Mouse (Mus musculus): ENCODE measurements around the gene Dusp2. TPM values are rescaled to one million over a fixed set of nuclear protein-coding genes. Genes with fewer than 3 reads are reported as not detected.

Dusp2 gene
- polyA plus RNA-seq, 1 experiment from 2014 or later: 5.8 TPM

- no peaks in the 10 kb centered on the region for H3K4me1 ChIP-seq (ENCODE audit: control insufficient read depth, insufficient read depth, low read length)
- no peak overlapping the region for H3K4me2 ChIP-seq (ENCODE audit: low read depth, severe bottlenecking)
- no peak overlapping the region for H3K4me3 ChIP-seq (ENCODE audit: low read depth, low read length)
- no peaks in the 10 kb centered on the region for H3K9me3 ChIP-seq (ENCODE audit: control insufficient read depth, low read length)
- DNase-seq (ENCODE audit: low spot score) (no peak), ATAC-seq (ENCODE audit: insufficient number of reproducible peaks, low FRiP score, low TSS enrichment, low read depth) (no peak)
- no peaks in the 10 kb centered on the region for H3K36me3 ChIP-seq (ENCODE audit: control insufficient read depth, insufficient read depth, low read length)
- no peak overlapping the region for H3K27ac ChIP-seq (replicated peaks; ENCODE audit: low read depth, low read length)
- H3K27me3 ChIP-seq (ENCODE audit: control insufficient read depth, insufficient read depth, low read length): no peaks in the 10 kb centered on the region
- H3K9ac ChIP-seq (ENCODE audit: low read length): no peak overlapping the region
Measured at GRCm38 (mm10) chr2:127306123-127306522, 29.8 kb upstream of the Dusp2 start.

- ATAC-seq (ENCODE audit: insufficient number of reproducible peaks, low FRiP score, low TSS enrichment, low read depth): no peak
- Histone ChIP-seq H3K27ac (replicated peaks; ENCODE audit: low read depth, low read length) (no peak overlapping the region), H3K9me3 (ENCODE audit: control insufficient read depth, low read length) (no peaks in the 10 kb centered on the region), H3K4me1 (ENCODE audit: control insufficient read depth, insufficient read depth, low read length) (no peaks in the 10 kb centered on the region), H3K36me3 (ENCODE audit: control insufficient read depth, insufficient read depth, low read length) (no peaks in the 10 kb centered on the region), H3K4me2 (ENCODE audit: low read depth, severe bottlenecking) (no peak overlapping the region), H3K27me3 (ENCODE audit: control insufficient read depth, insufficient read depth, low read length) (no peaks in the 10 kb centered on the region), H3K4me3 (ENCODE audit: low read depth, low read length) (no peak overlapping the region), H3K9ac (ENCODE audit: low read length) (no peak overlapping the region)
- DNase-seq (ENCODE audit: low spot score): no peak
- WGBS: 53% methylated on average over 3 of the region's 3 CpGs
Measured at GRCm38 (mm10) chr2:127307179-127307578, 28.8 kb upstream of the Dusp2 start.

GRCm38 (mm10) chr2:127308660-127309059, 27.3 kb upstream of the Dusp2 start:
- Histone ChIP-seq H3K9me3 (ENCODE audit: control insufficient read depth, low read length) (no peaks in the 10 kb centered on the region), H3K27ac (replicated peaks; ENCODE audit: low read depth, low read length) (no peak overlapping the region), H3K36me3 (ENCODE audit: control insufficient read depth, insufficient read depth, low read length) (no peaks in the 10 kb centered on the region), H3K27me3 (ENCODE audit: control insufficient read depth, insufficient read depth, low read length) (no peaks in the 10 kb centered on the region), H3K4me3 (ENCODE audit: low read depth, low read length) (no peak overlapping the region), H3K4me2 (ENCODE audit: low read depth, severe bottlenecking) (no peak overlapping the region), H3K9ac (ENCODE audit: low read length) (no peak overlapping the region), H3K4me1 (ENCODE audit: control insufficient read depth, insufficient read depth, low read length) (no peaks in the 10 kb centered on the region)
- no peak for DNase-seq (ENCODE audit: low spot score)
- 89% methylated on average over 2 of the region's 2 CpGs for WGBS
- no peak for ATAC-seq (ENCODE audit: insufficient number of reproducible peaks, low FRiP score, low TSS enrichment, low read depth)

GRCm38 (mm10) chr2:127310246-127310645, 25.7 kb upstream of the Dusp2 start:
- Histone ChIP-seq H3K9ac (ENCODE audit: low read length) (no peak overlapping the region), H3K4me1 (ENCODE audit: control insufficient read depth, insufficient read depth, low read length) (no peaks in the 10 kb centered on the region), H3K9me3 (ENCODE audit: control insufficient read depth, low read length) (no peaks in the 10 kb centered on the region), H3K36me3 (ENCODE audit: control insufficient read depth, insufficient read depth, low read length) (no peaks in the 10 kb centered on the region), H3K27me3 (ENCODE audit: control insufficient read depth, insufficient read depth, low read length) (no peaks in the 10 kb centered on the region), H3K27ac (replicated peaks; ENCODE audit: low read depth, low read length) (no peak overlapping the region), H3K4me3 (ENCODE audit: low read depth, low read length) (no peak overlapping the region), H3K4me2 (ENCODE audit: low read depth, severe bottlenecking) (no peak overlapping the region)
- WGBS: 41% methylated on average over 2 of the region's 2 CpGs
- ATAC-seq (ENCODE audit: insufficient number of reproducible peaks, low FRiP score, low TSS enrichment, low read depth): no peak
- DNase-seq (ENCODE audit: low spot score): no peak

GRCm38 (mm10) chr2:127310685-127311084, 25.3 kb upstream of the Dusp2 start:
- H3K36me3 ChIP-seq (ENCODE audit: control insufficient read depth, insufficient read depth, low read length): no peaks in the 10 kb centered on the region
- H3K4me3 ChIP-seq (ENCODE audit: low read depth, low read length): no peak overlapping the region
- DNase-seq (ENCODE audit: low spot score) (no peak), ATAC-seq (ENCODE audit: insufficient number of reproducible peaks, low FRiP score, low TSS enrichment, low read depth) (no peak)
- H3K9ac ChIP-seq (ENCODE audit: low read length): no peak overlapping the region
- H3K27me3 ChIP-seq (ENCODE audit: control insufficient read depth, insufficient read depth, low read length): no peaks in the 10 kb centered on the region
- no peaks in the 10 kb centered on the region for H3K4me1 ChIP-seq (ENCODE audit: control insufficient read depth, insufficient read depth, low read length)
- H3K4me2 ChIP-seq (ENCODE audit: low read depth, severe bottlenecking): no peak overlapping the region
- 90% methylated on average over 7 of the region's 7 CpGs for WGBS
- no peaks in the 10 kb centered on the region for H3K9me3 ChIP-seq (ENCODE audit: control insufficient read depth, low read length)
- no peak overlapping the region for H3K27ac ChIP-seq (replicated peaks; ENCODE audit: low read depth, low read length)

GRCm38 (mm10) chr2:127311193-127311592, 24.8 kb upstream of the Dusp2 start:
- Histone ChIP-seq H3K4me2 (ENCODE audit: low read depth, severe bottlenecking) (no peak overlapping the region), H3K9ac (ENCODE audit: low read length) (no peak overlapping the region), H3K9me3 (ENCODE audit: control insufficient read depth, low read length) (no peaks in the 10 kb centered on the region), H3K27ac (replicated peaks; ENCODE audit: low read depth, low read length) (no peak overlapping the region), H3K4me3 (ENCODE audit: low read depth, low read length) (no peak overlapping the region), H3K36me3 (ENCODE audit: control insufficient read depth, insufficient read depth, low read length) (no peaks in the 10 kb centered on the region), H3K27me3 (ENCODE audit: control insufficient read depth, insufficient read depth, low read length) (no peaks in the 10 kb centered on the region), H3K4me1 (ENCODE audit: control insufficient read depth, insufficient read depth, low read length) (no peaks in the 10 kb centered on the region)
- 81% methylated on average over 1 of the region's 1 CpGs for WGBS
- ATAC-seq (ENCODE audit: insufficient number of reproducible peaks, low FRiP score, low TSS enrichment, low read depth): no peak
- DNase-seq (ENCODE audit: low spot score): no peak

GRCm38 (mm10) chr2:127312801-127313200, 23.2 kb upstream of the Dusp2 start:
- no peaks in the 10 kb centered on the region for H3K27me3 ChIP-seq (ENCODE audit: control insufficient read depth, insufficient read depth, low read length)
- H3K4me3 ChIP-seq (ENCODE audit: low read depth, low read length): no peak overlapping the region
- no peak overlapping the region for H3K27ac ChIP-seq (replicated peaks; ENCODE audit: low read depth, low read length)
- no peak for ATAC-seq (ENCODE audit: insufficient number of reproducible peaks, low FRiP score, low TSS enrichment, low read depth)
- H3K36me3 ChIP-seq (ENCODE audit: control insufficient read depth, insufficient read depth, low read length): no peaks in the 10 kb centered on the region
- H3K4me1 ChIP-seq (ENCODE audit: control insufficient read depth, insufficient read depth, low read length): no peaks in the 10 kb centered on the region
- 95% methylated on average over 4 of the region's 4 CpGs for WGBS
- H3K4me2 ChIP-seq (ENCODE audit: low read depth, severe bottlenecking): no peak overlapping the region
- DNase-seq (ENCODE audit: low spot score): no peak
- H3K9ac ChIP-seq (ENCODE audit: low read length): no peak overlapping the region
- H3K9me3 ChIP-seq (ENCODE audit: control insufficient read depth, low read length): no peaks in the 10 kb centered on the region

GRCm38 (mm10) chr2:127313878-127314277, 22.1 kb upstream of the Dusp2 start:
- Histone ChIP-seq H3K36me3 (ENCODE audit: control insufficient read depth, insufficient read depth, low read length) (no peaks in the 10 kb centered on the region), H3K4me1 (ENCODE audit: control insufficient read depth, insufficient read depth, low read length) (no peaks in the 10 kb centered on the region), H3K9ac (ENCODE audit: low read length) (no peak overlapping the region), H3K9me3 (ENCODE audit: control insufficient read depth, low read length) (no peaks in the 10 kb centered on the region), H3K4me3 (ENCODE audit: low read depth, low read length) (no peak overlapping the region), H3K27ac (replicated peaks; ENCODE audit: low read depth, low read length) (no peak overlapping the region), H3K4me2 (ENCODE audit: low read depth, severe bottlenecking) (no peak overlapping the region), H3K27me3 (ENCODE audit: control insufficient read depth, insufficient read depth, low read length) (no peaks in the 10 kb centered on the region)
- no peak for ATAC-seq (ENCODE audit: insufficient number of reproducible peaks, low FRiP score, low TSS enrichment, low read depth)
- no peak for DNase-seq (ENCODE audit: low spot score)
- 60% methylated on average over 4 of the region's 4 CpGs for WGBS

GRCm38 (mm10) chr2:127314467-127315154, 21.3 kb upstream of the Dusp2 start:
- H3K9me3 ChIP-seq (ENCODE audit: control insufficient read depth, low read length): no peaks in the 10 kb centered on the region
- H3K4me1 ChIP-seq (ENCODE audit: control insufficient read depth, insufficient read depth, low read length): no peaks in the 10 kb centered on the region
- no peaks in the 10 kb centered on the region for H3K36me3 ChIP-seq (ENCODE audit: control insufficient read depth, insufficient read depth, low read length)
- H3K27me3 ChIP-seq (ENCODE audit: control insufficient read depth, insufficient read depth, low read length): no peaks in the 10 kb centered on the region
- H3K9ac ChIP-seq (ENCODE audit: low read length): no peak overlapping the region
- no peak for DNase-seq (ENCODE audit: low spot score)
- ATAC-seq (ENCODE audit: insufficient number of reproducible peaks, low FRiP score, low TSS enrichment, low read depth): no peak
- H3K27ac ChIP-seq (replicated peaks; ENCODE audit: low read depth, low read length): no peak overlapping the region
- no peak overlapping the region for H3K4me3 ChIP-seq (ENCODE audit: low read depth, low read length)
- H3K4me2 ChIP-seq (ENCODE audit: low read depth, severe bottlenecking): no peak overlapping the region
- 81% methylated on average over 6 of the region's 6 CpGs for WGBS

All from limb, embryonic 11.5 days (tissue).